Mouse (Mus musculus) intestine, postnatal 0 days (tissue): ENCODE measurements around the gene Abcc4. TPM values are rescaled to one million over a fixed set of nuclear protein-coding genes. Genes with fewer than 3 reads are reported as not detected.

Experiments
- ATAC-seq: fragments of 200-750 bp; cut with Nextera tagmentation; 2 replicates; pipeline ENCODE4 v1.8.0; 2017; ENCODE audit warnings: mild to moderate bottlenecking, moderate TSS enrichment, moderate library complexity
- H3K27ac ChIP-seq: fragments of 300-500 bp; sonication (generic); 2 replicates; pipeline ENCODE4 v1.5.1; 2014; ENCODE audit warnings: mild to moderate bottlenecking, low read depth, low read length, moderate library complexity
- H3K27me3 ChIP-seq: fragments of 300-500 bp; sonication (generic); replicated peaks from 2 replicates; pipeline ENCODE4 v1.6.1; 2014; ENCODE audit warnings: low read length, mixed read lengths; ENCODE audit not compliant: control insufficient read depth, insufficient read depth
- H3K36me3 ChIP-seq: fragments of 300-500 bp; sonication (generic); 2 replicates; pipeline ENCODE4 v1.6.1; 2014; ENCODE audit warnings: mild to moderate bottlenecking, moderate library complexity; ENCODE audit not compliant: control insufficient read depth, insufficient read depth
- H3K4me1 ChIP-seq: fragments of 300-500 bp; sonication (generic); replicated peaks from 2 replicates; pipeline ENCODE4 v1.6.1; 2014; ENCODE audit warnings: antibody characterized with exemption, low read length, mixed read lengths; ENCODE audit not compliant: control insufficient read depth, insufficient read depth
- H3K4me2 ChIP-seq: fragments of 300-500 bp; sonication (generic); replicated peaks from 2 replicates; pipeline ENCODE4 v1.6.1; 2014; ENCODE audit warnings: low read depth, mild to moderate bottlenecking, moderate library complexity
- H3K4me3 ChIP-seq: fragments of 300-500 bp; sonication (generic); 2 replicates; pipeline ENCODE4 v1.5.1; 2014; ENCODE audit warnings: low read depth, low read length
- H3K9ac ChIP-seq: fragments of 300-500 bp; sonication (generic); 2 replicates; pipeline ENCODE4 v1.6.1; 2014; ENCODE audit warnings: mild to moderate bottlenecking, low read depth, low read length
- H3K9me3 ChIP-seq: fragments of 300-500 bp; sonication (generic); 2 replicates; pipeline ENCODE4 v1.6.1; 2016; ENCODE audit warnings: mixed run types; ENCODE audit not compliant: control insufficient read depth
- CTCF ChIP-seq: sonication (generic); IDR thresholded peaks from 2 replicates; pipeline ENCODE4 v1.5.1; 2016; ENCODE audit warnings: low read depth, mild to moderate bottlenecking, control low read depth, antibody characterized with exemption, moderate library complexity
- WGBS: fragments of 180-500 bp; shearing (Covaris S2); extraction: QIAGEN DNeasy Blood & Tissue Kit; methylation state at CpG from one replicate; pipeline ENCODE4 v1.1.7; 2014; 5-methylcytosine and 5-hydroxymethylcytosine counted together
- polyA plus RNA-seq: library from polyadenylated mRNA; unstranded; fragments of >200 nt; fragmentation: Nextera tagmentation; extraction: Ambion mirVana; gene quantifications from 2 replicates; pipeline ENCODE4 v1.2.1, GENCODE M21; 2015

Gene Abcc4
- polyA plus RNA-seq, 1 experiment from 2014 or later, result 1.4 TPM

DNA sequence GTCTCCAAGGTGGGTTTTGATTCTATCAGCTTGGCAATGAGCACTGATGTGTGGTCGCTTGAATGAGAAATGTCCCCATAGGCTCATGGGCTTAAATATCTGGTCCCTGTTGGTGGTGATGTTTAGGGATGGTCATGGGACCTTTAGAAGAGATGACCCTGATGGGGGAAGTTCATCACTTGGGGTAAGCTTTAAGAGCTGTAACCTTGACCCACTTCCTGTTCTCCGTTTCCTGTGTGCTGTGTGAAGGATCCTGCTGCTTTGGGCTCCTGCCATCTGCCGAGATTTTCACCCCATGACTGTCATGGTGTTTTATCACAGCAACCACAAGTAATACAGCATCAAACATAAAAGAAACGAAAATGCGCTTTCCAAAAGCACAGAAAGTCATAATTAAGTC is 128.1 kb downstream of the Abcc4 start:
- TF ChIP-seq CTCF, result no peak
- no peak for ATAC-seq
- H3K4me3 ChIP-seq, result no peak overlapping the region
- no peak overlapping the region for H3K9ac ChIP-seq
- no peaks in the 10 kb centered on the region for H3K4me1 ChIP-seq
- no peaks in the 10 kb centered on the region for H3K9me3 ChIP-seq
- H3K36me3 ChIP-seq, result no peaks in the 10 kb centered on the region
- no peak overlapping the region for H3K4me2 ChIP-seq
- H3K27me3 ChIP-seq, result no peaks in the 10 kb centered on the region
- no peak overlapping the region for H3K27ac ChIP-seq
- 86% methylated on average over 5 of the region's 5 CpGs for WGBS

DNA sequence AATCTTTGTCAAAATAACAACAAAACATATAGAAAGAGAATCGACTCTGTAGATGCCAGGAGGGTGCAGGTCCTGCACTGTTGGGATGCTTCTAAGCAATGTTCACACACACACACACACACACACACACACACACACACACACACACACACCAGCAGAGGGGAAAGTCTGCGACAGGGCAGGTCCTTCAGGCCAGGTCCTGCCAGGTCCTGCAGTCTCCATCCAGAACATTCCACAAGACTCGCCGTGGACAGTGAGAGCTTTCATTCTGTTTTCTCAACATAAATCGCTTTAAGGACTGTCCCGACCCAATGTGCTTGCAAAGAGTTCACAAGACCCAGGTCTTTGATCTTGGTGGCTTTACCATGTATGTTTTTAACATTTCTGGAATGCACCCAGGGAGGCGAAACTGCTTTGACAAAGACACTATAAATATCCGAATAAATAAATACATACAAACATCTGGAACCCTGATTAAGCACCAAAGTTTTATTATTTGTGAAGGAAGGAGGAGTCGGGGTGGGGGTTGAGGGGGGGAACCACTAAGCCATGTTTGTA is 133.3 kb downstream of the Abcc4 start:
- Histone ChIP-seq H3K9ac (no peak overlapping the region), H3K9me3 (no peaks in the 10 kb centered on the region), H3K27me3 (no peaks in the 10 kb centered on the region), H3K4me1 (no peaks in the 10 kb centered on the region), H3K27ac (no peak overlapping the region), H3K4me2 (no peak overlapping the region), H3K36me3 (no peaks in the 10 kb centered on the region), H3K4me3 (no peak overlapping the region)
- ATAC-seq, result no peak
- 75% methylated on average over 9 of the region's 9 CpGs for WGBS
- TF ChIP-seq CTCF, result no peak

- Histone ChIP-seq H3K4me2 (no peak overlapping the region), H3K9ac (no peak overlapping the region), H3K27ac (no peak overlapping the region), H3K36me3 (no peaks in the 10 kb centered on the region), H3K4me1 (no peaks in the 10 kb centered on the region), H3K9me3 (no peaks in the 10 kb centered on the region), H3K27me3 (no peaks in the 10 kb centered on the region), H3K4me3 (no peak overlapping the region)
- no peak for TF ChIP-seq CTCF
- ATAC-seq, result no peak
- 93% methylated on average over 13 of the region's 13 CpGs for WGBS
These were observed 136.4 kb downstream of the Abcc4 start for GRCm38 (mm10) chr14:118569586-118569985.

DNA sequence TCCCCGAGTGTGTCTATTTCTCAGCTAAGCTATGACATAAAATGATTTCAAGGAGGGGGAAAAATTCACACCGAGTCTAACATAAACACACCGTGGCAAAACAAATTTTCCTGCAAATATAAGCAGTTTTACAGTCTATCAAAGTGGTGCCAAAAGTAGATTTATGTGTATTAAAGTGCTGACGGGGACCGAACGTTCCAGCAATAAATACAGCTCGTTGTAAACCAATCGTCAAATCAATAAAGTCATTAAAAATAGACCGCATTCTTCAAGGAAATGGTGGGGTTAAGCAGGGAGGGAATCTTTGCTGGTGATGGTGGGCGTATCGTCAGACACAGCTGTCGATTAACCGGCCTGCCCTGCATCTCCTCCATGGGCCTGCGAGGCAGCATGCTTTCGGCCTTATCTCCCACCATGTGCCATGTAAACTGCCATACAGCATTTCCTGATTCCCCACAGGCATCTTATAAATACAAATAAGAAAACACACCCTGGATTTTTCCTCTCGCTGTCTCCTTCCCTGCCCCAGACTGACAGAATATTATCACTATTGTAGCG is 137.8 kb downstream of the Abcc4 start:
- no peak overlapping the region for H3K4me2 ChIP-seq
- H3K4me1 ChIP-seq, result no peaks in the 10 kb centered on the region
- H3K27me3 ChIP-seq, result no peaks in the 10 kb centered on the region
- H3K4me3 ChIP-seq, result no peak overlapping the region
- H3K36me3 ChIP-seq, result no peaks in the 10 kb centered on the region
- no peak for TF ChIP-seq CTCF
- H3K9me3 ChIP-seq, result no peaks in the 10 kb centered on the region
- no peak for ATAC-seq
- 55% methylated on average over 17 of the region's 17 CpGs for WGBS
- no peak overlapping the region for H3K9ac ChIP-seq
- no peak overlapping the region for H3K27ac ChIP-seq

GRCm38 (mm10) chr14:118566809-118567208 is 139.2 kb downstream of the Abcc4 start:
- no peak overlapping the region for H3K27ac ChIP-seq
- no peak for ATAC-seq
- WGBS, result 62% methylated on average over 5 of the region's 5 CpGs
- no peak overlapping the region for H3K9ac ChIP-seq
- peak overlapping the region; percentile 27; the same call in 1 of the 2 replicates for H3K4me2 ChIP-seq
- TF ChIP-seq CTCF, result no peak
- no peak overlapping the region for H3K4me3 ChIP-seq
- H3K36me3 ChIP-seq, result no peaks in the 10 kb centered on the region
- H3K4me1 ChIP-seq, result no peaks in the 10 kb centered on the region
- no peaks in the 10 kb centered on the region for H3K27me3 ChIP-seq
- H3K9me3 ChIP-seq, result no peaks in the 10 kb centered on the region

DNA sequence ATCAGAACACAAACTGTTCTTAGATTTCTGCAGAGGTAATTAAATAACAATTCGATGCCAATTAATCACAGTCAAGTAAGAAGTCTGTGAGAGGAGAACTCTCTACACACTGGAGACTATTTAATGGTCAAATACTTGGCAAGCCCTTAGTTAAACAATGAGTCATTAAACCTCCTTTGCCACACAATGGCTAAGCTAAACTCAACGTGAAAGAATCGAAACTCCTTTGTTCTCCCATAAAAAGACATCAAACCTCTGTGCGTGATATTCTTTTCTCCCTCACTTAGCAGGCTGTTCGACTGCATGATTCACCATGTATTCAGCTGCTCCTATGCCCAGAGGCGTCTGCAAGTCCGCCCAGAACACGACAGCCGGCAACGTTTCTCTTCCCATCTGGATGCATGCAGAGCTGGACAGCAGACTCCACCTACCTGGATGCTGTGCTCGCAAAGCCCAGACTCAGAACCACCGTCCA is 139.8 kb downstream of the Abcc4 start:
- H3K27ac ChIP-seq, result no peak overlapping the region
- H3K4me1 ChIP-seq, result no peaks in the 10 kb centered on the region
- H3K4me3 ChIP-seq, result no peak overlapping the region
- no peaks in the 10 kb centered on the region for H3K27me3 ChIP-seq
- no peaks in the 10 kb centered on the region for H3K36me3 ChIP-seq
- no peak for ATAC-seq
- H3K9me3 ChIP-seq, result no peaks in the 10 kb centered on the region
- H3K9ac ChIP-seq, result no peak overlapping the region
- H3K4me2 ChIP-seq, result peak overlapping the region; percentile 27; the same call in 1 of the 2 replicates
- WGBS, result 22% methylated on average over 12 of the region's 12 CpGs
- no peak for TF ChIP-seq CTCF
